Mouse (Mus musculus) olfactory bulb, adult 2 months (tissue): ENCODE measurements around the gene Wnt3a.

ENCODE experiments used
- CTCF ChIP-seq: fragments of 200-500 bp; IDR thresholded peaks from 2 replicates; pipeline ENCODE4 v1.5.1; 2012; ENCODE audit warnings: low read depth, mild to moderate bottlenecking, low read length, moderate library complexity; ENCODE audit not compliant: insufficient read depth
- POLR2A ChIP-seq: fragments of 200-500 bp; IDR thresholded peaks from 2 replicates; pipeline ENCODE4 v1.6.1; 2012; ENCODE audit warnings: mild to moderate bottlenecking, low read depth, low read length, moderate library complexity; ENCODE audit not compliant: insufficient read depth

GRCm38 (mm10) chr11:59266727-59267126 is 23.8 kb downstream of the Wnt3a start:
- no peak for TF ChIP-seq POLR2A
- TF ChIP-seq CTCF, result no peak
